ENCODE assay signal across 10 mouse cellular contexts in genomic region chr19:53531416-53531815, GRCm38 (mm10). TPM values are rescaled to one million over a fixed set of nuclear protein-coding genes. Genes with fewer than 3 reads are reported as not detected.
A peak's percentile ranks its signal among the peaks of the same experiment; 100 is the strongest.
DNase-seq lines count a peak whose midpoint lies in the region; ATAC-seq and TF ChIP-seq lines count a peak whose summit lies in the region.
"Had no signal": no experiment of that assay in that cellular context is flagged by ENCODE, and none has a peak within 500 bp of the region (broad histone marks: within the 10 kb centered on the region; RNA-seq: fewer than 3 reads in every experiment).

No protein-coding gene starts in this region.

- intact Hi-C loops in left cerebral cortex, postnatal 10 days (cut with DNase I) = loop anchor here (5.0 kb wide), 1 partner anchor 139 kb away; the partner anchor contains the start of gene Smndc1

- DNase-seq in heart, embryonic 10.5 days (ENCODE audit: low spot score) = no peak
- no peak for DNase-seq in heart, adult 11 months
- DNase-seq in left cerebral cortex, postnatal 10 days (ENCODE audit: extremely low spot score in 1 of 2, low spot score in 2 of 2) = no peak

- ATAC-seq in megakaryocyte, adult 5-6 weeks (ENCODE audit: poor library complexity, severe bottlenecking) = no peak
- no peak for ATAC-seq in stomach, embryonic 16.5 days (ENCODE audit: insufficient read depth, low FRiP score)
- ATAC-seq in erythroid progenitor cell, adult 5-6 weeks (replicated peaks; ENCODE audit: low FRiP score, poor library complexity, severe bottlenecking) = no peak

- no peak overlapping the region for H3K4me2 ChIP-seq in stomach, embryonic 16.5 days (ENCODE audit: low read depth, low read length)
- H3K4me2 ChIP-seq: neural tube, embryonic 12.5 days had no signal

- H3K9ac ChIP-seq in stomach, embryonic 16.5 days (ENCODE audit: low read length) = peak overlapping the region; percentile 42; the same call in 1 of the 2 replicates
- H3K9ac ChIP-seq: neural tube, embryonic 12.5 days had no signal

- WGBS in heart, embryonic 10.5 days = 28% methylated on average over 10 of the region's 10 CpGs
- WGBS in stomach, embryonic 16.5 days = 62% methylated on average over 10 of the region's 10 CpGs

- no peak for TF ChIP-seq CTCF in cortical plate, adult 2 months (IDR thresholded peaks at IDR 0.05; ENCODE audit: extremely low read depth, insufficient read depth, low read length)

- no peaks in the 10 kb centered on the region for H3K9me3 ChIP-seq in heart, embryonic 10.5 days
- peaks cover 6% of the 10 kb centered on the region for H3K9me3 ChIP-seq in megakaryocyte, embryonic 14.5 days
- H3K9me3 ChIP-seq in stomach, embryonic 16.5 days (replicated peaks; ENCODE audit: control insufficient read depth, low read length) = no peaks in the 10 kb centered on the region
- H3K9me3 ChIP-seq: neural tube, embryonic 12.5 days had no signal

- H3K27me3 ChIP-seq in heart, embryonic 10.5 days (ENCODE audit: insufficient read depth, poor library complexity, severe bottlenecking) = no peaks in the 10 kb centered on the region; the same call in 1 of the 2 replicates
- H3K27me3 ChIP-seq in megakaryocyte, embryonic 14.5 days (replicated peaks) = peaks cover 64% of the 10 kb centered on the region
- peaks cover 7% of the 10 kb centered on the region; the same call in 1 of the 2 replicates for H3K27me3 ChIP-seq in stomach, embryonic 16.5 days (ENCODE audit: control insufficient read depth, insufficient read depth, low read length)

- H3K4me3 ChIP-seq in heart, embryonic 10.5 days = peak overlapping the region; percentile 87
- peak overlapping the region; percentile 26 for H3K4me3 ChIP-seq in megakaryocyte, embryonic 14.5 days (replicated peaks)
- peak overlapping the region; percentile 49 for H3K4me3 ChIP-seq in cortical plate, adult 2 months (ENCODE audit: insufficient read depth, low read length)
- no peak overlapping the region for H3K4me3 ChIP-seq in stomach, embryonic 16.5 days (replicated peaks; ENCODE audit: low read length)
- H3K4me3 ChIP-seq: heart, adult 2 months; neural tube, embryonic 12.5 days had no signal

- peak overlapping the region; percentile 93 for H3K27ac ChIP-seq in heart, embryonic 10.5 days
- no peak overlapping the region for H3K27ac ChIP-seq in cortical plate, adult 2 months (ENCODE audit: insufficient read depth, low read length)
- H3K27ac ChIP-seq in stomach, embryonic 16.5 days (ENCODE audit: low read length) = no peak overlapping the region
- H3K27ac ChIP-seq: neural tube, embryonic 12.5 days had no signal

- no peak for TF ChIP-seq POLR2A in cortical plate, adult 2 months (IDR thresholded peaks at IDR 0.05; ENCODE audit: extremely low read depth, insufficient read depth, low read length)

- H3K36me3 ChIP-seq in heart, embryonic 10.5 days = peaks cover 21% of the 10 kb centered on the region
- no peaks in the 10 kb centered on the region for H3K36me3 ChIP-seq in megakaryocyte, embryonic 14.5 days (replicated peaks; ENCODE audit: low read length)
- no peaks in the 10 kb centered on the region for H3K36me3 ChIP-seq in stomach, embryonic 16.5 days (ENCODE audit: control insufficient read depth, insufficient read depth, low read length)
- H3K36me3 ChIP-seq: neural tube, embryonic 12.5 days had no signal

- H3K4me1 ChIP-seq in heart, embryonic 10.5 days = peaks cover 52% of the 10 kb centered on the region
- peaks cover 63% of the 10 kb centered on the region for H3K4me1 ChIP-seq in megakaryocyte, embryonic 14.5 days
- peaks cover 2% of the 10 kb centered on the region for H3K4me1 ChIP-seq in cortical plate, adult 2 months (ENCODE audit: control insufficient read depth, insufficient read depth, low read length)
- peaks cover 12% of the 10 kb centered on the region; the same call in 1 of the 2 replicates for H3K4me1 ChIP-seq in stomach, embryonic 16.5 days (ENCODE audit: control insufficient read depth, insufficient read depth, low read length)

RNA-seq across cellular contexts. Expression of gene Dusp5, which starts 2.5 kb away (rescaled TPM):
- 11.9 and 15.9 TPM in 2 replicates for polyA plus RNA-seq in heart, embryonic 10.5 days (2016; fragmentation: Nextera tagmentation; extraction: Ambion mirVana)
- polyA plus RNA-seq in megakaryocyte, embryonic 14.5 days (2012; ENCODE audit: insufficient read depth, low replicate concordance) = 3.0 TPM in 1 of 2 replicates, not detected in the other
- total RNA-seq in megakaryocyte, adult 5-6 weeks (2015) = 4.3 and 5.0 TPM in 2 replicates
- total RNA-seq in megakaryocyte, adult 5-6 weeks (2017) = 4.6 and 6.4 TPM in 2 replicates
- 10.4 and 11.8 TPM in 2 replicates for polyA plus RNA-seq in cortical plate, adult 2 months (2012; rRNA removed)
- 5.9 and 6.1 TPM in 2 replicates for polyA plus RNA-seq in stomach, embryonic 16.5 days (2015; fragmentation: Nextera tagmentation; extraction: Ambion mirVana)
- total RNA-seq in erythroid progenitor cell, adult 5-6 weeks (2015; ENCODE audit: low replicate concordance) = 2.5 and 4.0 TPM in 2 replicates
- total RNA-seq in erythroid progenitor cell, adult 5-6 weeks (2017; ENCODE audit: low replicate concordance) = 0.90 and 0.91 TPM in 2 replicates
- total RNA-seq in left cerebral cortex, postnatal 10 days (2021) = 1 to 10 TPM; 5.4 to 5.5 TPM

RNA-seq across cellular contexts. Expression of gene Nutf2-ps1, which starts 57.5 kb away (rescaled TPM):
- polyA plus RNA-seq in heart, embryonic 10.5 days (2016; fragmentation: Nextera tagmentation; extraction: Ambion mirVana) = 373 and 457 TPM in 2 replicates
- polyA plus RNA-seq in megakaryocyte, embryonic 14.5 days (2012; ENCODE audit: insufficient read depth, low replicate concordance) = 44.6 and 123 TPM in 2 replicates
- 36.9 and 38.7 TPM in 2 replicates for total RNA-seq in megakaryocyte, adult 5-6 weeks (2015)
- 46.3 and 61.1 TPM in 2 replicates for total RNA-seq in megakaryocyte, adult 5-6 weeks (2017)
- polyA plus RNA-seq in cortical plate, adult 2 months (2012; rRNA removed) = 24.4 and 26.5 TPM in 2 replicates
- 258 and 338 TPM in 2 replicates for polyA plus RNA-seq in stomach, embryonic 16.5 days (2015; fragmentation: Nextera tagmentation; extraction: Ambion mirVana)
- 28.8 and 39.8 TPM in 2 replicates for total RNA-seq in erythroid progenitor cell, adult 5-6 weeks (2015; ENCODE audit: low replicate concordance)
- 11.7 and 35.8 TPM in 2 replicates for total RNA-seq in erythroid progenitor cell, adult 5-6 weeks (2017; ENCODE audit: low replicate concordance)
- total RNA-seq in left cerebral cortex, postnatal 10 days (2021) = 10 to 100 TPM; 53.6 to 63.8 TPM
